Mouse (Mus musculus) MEL (cell line): ENCODE measurements around the gene Ssc5d. TPM values are rescaled to one million over a fixed set of nuclear protein-coding genes. Genes with fewer than 3 reads are reported as not detected.

Experiments
- DNase-seq: peaks from one replicate; pipeline ENCODE4 v3.0.0; 2011; ENCODE audit warnings: low read depth, low spot score
- H3K27ac ChIP-seq: 2 replicates; pipeline ENCODE4 v1.5.1; 2012; ENCODE audit warnings: low read depth, mild to moderate bottlenecking, control low read depth, low read length, moderate library complexity; ENCODE audit not compliant: control insufficient read depth
- H3K27me3 ChIP-seq, 2 experiments: fragments of 150-350 bp in 1 of 2; sonication (generic) in 1 of 2; 2 replicates each; pipeline ENCODE4 v1.6.1; 2012; ENCODE audit warnings: low read length in 2 of 2, mild to moderate bottlenecking in 2 of 2, improper control_type of control experiment in 1 of 2, moderate library complexity in 1 of 2; ENCODE audit not compliant: insufficient read depth in 2 of 2, control insufficient read depth in 1 of 2
- H3K36me3 ChIP-seq, 2 experiments: 2 replicates each; pipeline ENCODE4 v1.6.1; 2012 to 2014; ENCODE audit warnings: low read length in 2 of 2, improper control_type of control experiment in 1 of 2, inconsistent platforms in 1 of 2, mild to moderate bottlenecking in 1 of 2; ENCODE audit not compliant: insufficient read depth in 2 of 2, control insufficient read depth in 1 of 2
- H3K4me1 ChIP-seq, 2 experiments: fragments of 150-350 bp in 1 of 2; sonication (generic) in 1 of 2; 2 replicates each; pipeline ENCODE4 v1.6.1; 2012; ENCODE audit warnings: low read length in 2 of 2, improper control_type of control experiment in 1 of 2, mild to moderate bottlenecking in 1 of 2; ENCODE audit not compliant: insufficient read depth in 2 of 2, control insufficient read depth in 1 of 2
- H3K4me3 ChIP-seq, 2 experiments: fragments of 150-350 bp in 1 of 2; sonication (generic) in 1 of 2; 2 replicates each; pipeline ENCODE4 v1.5.1; 2012; ENCODE audit warnings: low read depth in 2 of 2, low read length in 2 of 2, mild to moderate bottlenecking in 2 of 2, moderate library complexity in 2 of 2, control low read depth in 1 of 2, improper control_type of control experiment in 1 of 2; ENCODE audit not compliant: control insufficient read depth in 1 of 2, insufficient read depth in 1 of 2
- H3K79me2 ChIP-seq: 2 replicates; pipeline ENCODE4 v1.6.1; 2012; ENCODE audit warnings: mild to moderate bottlenecking, low read length, moderate library complexity; ENCODE audit not compliant: control insufficient read depth, poor library complexity, insufficient read depth
- H3K9ac ChIP-seq: 2 replicates; pipeline ENCODE4 v1.6.1; 2012; ENCODE audit warnings: low read depth, mild to moderate bottlenecking, control low read depth, low read length, moderate library complexity; ENCODE audit not compliant: control insufficient read depth, poor library complexity, severe bottlenecking
- H3K9me3 ChIP-seq: fragments of 150-350 bp; sonication (generic); replicated peaks from 2 replicates; pipeline ENCODE4 v1.6.1; 2012; ENCODE audit warnings: mild to moderate bottlenecking, low read length, improper control_type of control experiment, moderate library complexity; ENCODE audit not compliant: insufficient read depth
- CTCF ChIP-seq, 3 experiments: IDR thresholded peaks in 2 of 3; conservative IDR thresholded peaks in 1 of 3; 2 replicates each; pipeline ENCODE4 v1.5.1; 2011 to 2012; ENCODE audit warnings: low read length in 3 of 3, low read depth in 2 of 3, mild to moderate bottlenecking in 2 of 3, improper control_type of control experiment in 1 of 3, inconsistent platforms in 1 of 3, mixed read lengths in 1 of 3, moderate library complexity in 1 of 3; ENCODE audit not compliant: control insufficient read depth in 1 of 3, insufficient read depth in 1 of 3, poor library complexity in 1 of 3, severe bottlenecking in 1 of 3
- GABPA ChIP-seq: IDR thresholded peaks from 2 replicates; pipeline ENCODE4 v1.6.1; 2012; ENCODE audit warnings: low read depth, mild to moderate bottlenecking, inconsistent platforms, low read length, improper control_type of control experiment, moderate library complexity
- GATA1 ChIP-seq: IDR thresholded peaks from 2 replicates; pipeline ENCODE4 v1.6.1; 2011; ENCODE audit warnings: low read depth, low read length, improper control_type of control experiment
- HCFC1 ChIP-seq: IDR thresholded peaks from 2 replicates; pipeline ENCODE4 v1.6.1; 2012; ENCODE audit warnings: low read depth, mild to moderate bottlenecking, inconsistent platforms, low read length, improper control_type of control experiment, moderate library complexity
- KAT2A ChIP-seq: conservative IDR thresholded peaks from 2 replicates; pipeline ENCODE4 v1.6.1; 2012; ENCODE audit warnings: low read depth, low read length, improper control_type of control experiment, inconsistent platforms
- MAX ChIP-seq: IDR thresholded peaks from 2 replicates; pipeline ENCODE4 v1.6.1; 2011; ENCODE audit warnings: low read length, improper control_type of control experiment
- MEF2A ChIP-seq: IDR thresholded peaks from 2 replicates; pipeline ENCODE4 v1.6.1; 2014; ENCODE audit warnings: low read depth, mild to moderate bottlenecking, inconsistent platforms, low read length, improper control_type of control experiment; ENCODE audit not compliant: poor library complexity, insufficient replicate concordance, severe bottlenecking; ENCODE audit errors: extremely low read depth
- MYB ChIP-seq: IDR thresholded peaks from 2 replicates; pipeline ENCODE4 v1.6.1; 2011; ENCODE audit warnings: mild to moderate bottlenecking, low read depth, low read length, improper control_type of control experiment
- NELFE ChIP-seq: IDR thresholded peaks from 2 replicates; pipeline ENCODE4 v1.6.1; 2011; ENCODE audit warnings: low read depth, low read length, improper control_type of control experiment
- POLR2A ChIP-seq, 2 experiments: IDR thresholded peaks; 2 replicates each; pipeline ENCODE4 v1.6.1; 2011 to 2012; ENCODE audit warnings: low read length in 2 of 2, mild to moderate bottlenecking in 2 of 2, control low read depth in 1 of 2, improper control_type of control experiment in 1 of 2, low read depth in 1 of 2, moderate library complexity in 1 of 2; ENCODE audit not compliant: control insufficient read depth in 1 of 2, insufficient read depth in 1 of 2, poor library complexity in 1 of 2
- RAD21 ChIP-seq: IDR thresholded peaks from 2 replicates; pipeline ENCODE4 v1.6.1; 2011; ENCODE audit warnings: mild to moderate bottlenecking, low read depth, low read length, improper control_type of control experiment
- ZKSCAN1 ChIP-seq: IDR thresholded peaks from 2 replicates; pipeline ENCODE4 v1.6.1; 2012; ENCODE audit warnings: low read depth, mild to moderate bottlenecking, inconsistent platforms, low read length, improper control_type of control experiment, moderate library complexity
- ZNF384 ChIP-seq: IDR thresholded peaks from 2 replicates; pipeline ENCODE4 v1.6.1; 2012; ENCODE audit warnings: low read depth, mild to moderate bottlenecking, inconsistent platforms, low read length, improper control_type of control experiment
- polyA plus RNA-seq, 2 experiments: library from polyadenylated mRNA; stranded (reverse) in 1 of 2; unstranded in 1 of 2; fragments of >175 nt in 1 of 2; fragments of >200 nt in 1 of 2; gene quantifications; 2 replicates each; pipeline versions ENCODE4 v1.2.1 to v1.2.4; 2012; ENCODE audit warnings: low replicate concordance in 2 of 2, low read depth in 1 of 2; ENCODE audit not compliant: insufficient read length in 2 of 2, insufficient read depth in 1 of 2, missing spikeins in 1 of 2
- total RNA-seq: library from RNA; depleted of rRNA; stranded (reverse); fragments of 300-350 nt; gene quantifications from 2 replicates; pipeline ENCODE4 v1.2.3, GENCODE M21; 2012

Ssc5d gene
- total and polyA plus RNA-seq, 3 experiments: 0.04 to 0.17 TPM; not detected in 1

DNA sequence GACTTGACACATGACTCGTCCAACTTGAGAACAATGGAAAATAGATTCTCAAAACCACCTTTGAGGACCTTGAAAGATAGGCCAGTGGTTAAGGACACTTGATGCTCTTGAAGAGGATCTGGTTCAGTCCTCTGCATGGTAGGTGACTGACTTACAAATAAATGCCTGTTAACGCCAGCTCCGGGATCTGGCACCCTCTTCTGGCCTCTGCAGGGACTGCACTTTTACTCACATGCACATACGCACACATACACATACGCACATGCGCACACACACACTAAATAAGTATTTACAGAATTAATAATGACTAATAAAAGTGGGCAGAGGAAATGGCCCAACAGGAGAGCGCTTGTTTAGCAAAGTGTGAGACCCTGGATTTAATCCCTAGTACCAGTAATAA, 51.2 kb downstream of the Ssc5d start:
- H3K4me1 ChIP-seq: 0 out of 4 replicates have a peak, but pooled peaks cover 0 to under 1% of the 10 kb centered on the region in 2 experiments
- H3K4me3 ChIP-seq: no peak overlapping the region
- peak; percentile 2; the same call in 1 of the 2 replicates for TF ChIP-seq RAD21
- no peak for TF ChIP-seq GATA1
- no peak for TF ChIP-seq POLR2A (IDR thresholded peaks at IDR 0.05; ENCODE audit: control insufficient read depth in 1 of 2, insufficient read depth in 1 of 2, low read depth in 1 of 2, low read length in 2 of 2, poor library complexity in 1 of 2)
- peak; percentile 24 to 41 (median 36) for TF ChIP-seq CTCF (IDR thresholded peaks at IDR 0.05 in 2 of 3, conservative IDR thresholded peaks at IDR 0.05 in 1 of 3; ENCODE audit: control insufficient read depth in 1 of 3, insufficient read depth in 1 of 3, low read depth in 2 of 3, low read length in 3 of 3, poor library complexity in 1 of 3, severe bottlenecking in 1 of 3)
- no peaks in the 10 kb centered on the region for H3K9me3 ChIP-seq
- H3K79me2 ChIP-seq: no peaks in the 10 kb centered on the region
- no peaks in the 10 kb centered on the region for H3K27me3 ChIP-seq
- no peak overlapping the region for H3K27ac ChIP-seq
- no peaks in the 10 kb centered on the region for H3K36me3 ChIP-seq
- no peak overlapping the region for H3K9ac ChIP-seq
- DNase-seq: peak; percentile 24

DNA sequence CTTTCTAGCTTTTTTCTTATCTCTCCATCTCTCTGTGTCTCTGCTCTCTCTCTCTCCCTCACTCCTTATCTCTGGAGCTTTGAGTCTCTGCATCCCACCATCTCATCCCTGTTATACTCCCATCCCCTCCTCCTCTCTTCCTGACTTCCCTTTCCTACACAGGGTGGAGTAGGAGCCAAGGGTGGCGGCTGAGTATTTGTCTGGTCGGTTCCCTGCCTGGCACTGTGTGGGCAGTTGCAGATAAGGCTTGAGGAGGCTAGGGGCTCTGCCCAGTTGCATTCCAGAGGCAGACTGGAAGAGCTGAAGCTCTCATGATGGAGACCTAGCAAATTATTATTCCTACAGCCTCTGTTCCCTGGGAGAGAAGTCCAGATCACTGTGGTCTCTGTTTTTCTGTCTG, 62.7 kb downstream of the Ssc5d start:
- no peaks in the 10 kb centered on the region; a peak in 1 of 4 replicates for H3K27me3 ChIP-seq
- no peaks in the 10 kb centered on the region for H3K4me1 ChIP-seq
- TF ChIP-seq HCFC1 (no peak), GABPA (no peak), NELFE (no peak), ZKSCAN1 (no peak), MEF2A (no peak), KAT2A (no peak), MAX (no peak), MYB (no peak), POLR2A (IDR thresholded peaks at IDR 0.05; ENCODE audit: control insufficient read depth in 1 of 2, insufficient read depth in 1 of 2, low read depth in 1 of 2, low read length in 2 of 2, poor library complexity in 1 of 2) (no peak)
- no peak for DNase-seq
- no peak overlapping the region for H3K9ac ChIP-seq
- no peaks in the 10 kb centered on the region for H3K79me2 ChIP-seq
- no peaks in the 10 kb centered on the region for H3K36me3 ChIP-seq
- H3K4me3 ChIP-seq: no peak overlapping the region
- no peaks in the 10 kb centered on the region for H3K9me3 ChIP-seq
- no peak overlapping the region for H3K27ac ChIP-seq

DNA sequence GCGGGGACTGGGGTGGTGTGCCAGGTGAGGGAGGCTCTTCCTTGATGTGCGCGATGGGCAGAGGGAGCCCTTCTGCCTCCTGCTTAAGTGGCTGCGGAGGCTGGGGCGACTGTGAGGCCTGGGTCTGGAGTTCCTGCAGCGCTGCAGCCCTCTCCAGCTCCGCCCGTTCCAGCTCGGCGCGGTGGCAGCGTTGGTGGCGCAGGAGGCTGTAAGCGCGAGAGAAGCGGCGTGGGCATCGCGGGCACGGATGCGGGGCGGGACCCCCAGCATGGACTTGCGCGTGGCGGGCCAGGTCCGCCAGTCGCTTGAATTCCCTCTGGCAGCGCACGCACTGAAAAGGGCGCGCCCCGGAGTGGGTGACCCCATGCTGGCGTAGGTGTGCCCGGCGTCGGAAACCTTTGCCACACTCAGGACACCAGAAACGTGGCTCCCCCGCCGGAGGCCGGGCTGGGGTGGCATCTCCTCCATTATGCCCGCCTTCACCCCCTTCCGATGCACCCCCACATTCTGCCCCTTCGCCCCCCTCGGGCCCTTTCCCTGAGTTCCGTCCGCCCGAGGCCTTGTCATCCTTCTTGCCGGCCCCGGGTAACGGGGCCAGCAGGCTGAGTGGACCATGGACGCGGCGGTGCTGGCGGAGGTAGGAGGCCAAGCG, 67.9 kb downstream of the Ssc5d start:
- Histone ChIP-seq H3K9ac (no peak overlapping the region), H3K27me3 (no peaks in the 10 kb centered on the region; a peak in 1 of 4 replicates), H3K9me3 (no peaks in the 10 kb centered on the region), H3K4me1 (no peaks in the 10 kb centered on the region; a peak in 1 of 4 replicates)
- no peak for TF ChIP-seq GATA1
- no peak for TF ChIP-seq ZNF384
- TF ChIP-seq, all 39 proteins: peak for 0
- Histone ChIP-seq H3K4me3 (no peak overlapping the region), H3K79me2 (no peaks in the 10 kb centered on the region), H3K27ac (no peak overlapping the region), H3K36me3 (no peaks in the 10 kb centered on the region)
- no peak for DNase-seq
